Mouse (Mus musculus) retina, postnatal 1 day (tissue): ENCODE measurements around the gene Foxm1.

ENCODE experiments used
- DNase-seq: peaks from one replicate; pipeline ENCODE4 v3.0.0-alpha.2; 2012

The Foxm1 gene

DNA sequence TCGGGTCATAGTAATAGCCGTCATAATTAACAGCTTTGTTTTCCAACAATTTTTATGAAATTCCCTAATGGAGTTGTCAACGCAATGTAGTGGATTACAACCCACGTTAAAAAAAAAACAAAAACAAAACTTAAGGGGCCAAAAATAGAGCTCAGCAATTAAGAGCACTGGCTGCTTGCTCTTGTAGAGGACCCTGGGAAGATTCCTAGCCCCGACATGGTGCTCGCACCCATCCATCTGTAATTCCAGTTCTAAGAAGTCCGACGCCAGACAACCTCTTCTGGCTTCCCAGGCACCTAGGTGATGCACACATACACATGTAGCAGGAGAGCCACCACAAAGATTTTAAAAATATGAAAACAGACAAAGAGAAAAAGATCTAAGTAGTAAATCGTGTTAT, 62.3 kb downstream of the Foxm1 start:
- no peak for DNase-seq
